Mouse (Mus musculus) left cerebral cortex, postnatal 36 days (tissue): ENCODE data around the gene Ldha. TPM values are rescaled to one million over a fixed set of nuclear protein-coding genes. Genes with fewer than 3 reads are reported as not detected.
"Not testable (repeated sequence)": the region's sequence is repeated elsewhere in the genome, so short reads cannot be mapped to it uniquely, and the experiment has no call there.

Source experiments
- DNase-seq, 2 experiments: peaks; one replicate each; pipeline ENCODE4 v3.0.0; 2021 to 2022; ENCODE audit warnings: low spot score in 2 of 2, mixed read lengths in 1 of 2
- intact Hi-C: fragments of 180-260 bp; cut with DNase I; formaldehyde crosslinking; loops from one replicate; pipeline ENCODE4 v1.15.1; 2025
- total RNA-seq, 2 experiments: library from RNA; stranded (reverse); gene quantifications; 2 replicates each; pipeline ENCODE4 v1.2.3; 2021

Gene Ldha
- total RNA-seq: 100 to 1,000 TPM; 352 to 416 TPM

GRCm38 (mm10) chr7:46840787-46841525 lies at the start of gene Ldha:
Gene Ldha, plus strand, starts transcription at chr7:46841475.
- no peak for DNase-seq
- intact Hi-C loops: no loop called here

- intact Hi-C loops: loop anchor here (10.0 kb wide), 1 partner anchor 121 kb away; the partner anchor contains the start of gene Tsg101
Measured at GRCm38 (mm10) chr7:46793871-46794270, 47.4 kb upstream of the Ldha start.

DNA sequence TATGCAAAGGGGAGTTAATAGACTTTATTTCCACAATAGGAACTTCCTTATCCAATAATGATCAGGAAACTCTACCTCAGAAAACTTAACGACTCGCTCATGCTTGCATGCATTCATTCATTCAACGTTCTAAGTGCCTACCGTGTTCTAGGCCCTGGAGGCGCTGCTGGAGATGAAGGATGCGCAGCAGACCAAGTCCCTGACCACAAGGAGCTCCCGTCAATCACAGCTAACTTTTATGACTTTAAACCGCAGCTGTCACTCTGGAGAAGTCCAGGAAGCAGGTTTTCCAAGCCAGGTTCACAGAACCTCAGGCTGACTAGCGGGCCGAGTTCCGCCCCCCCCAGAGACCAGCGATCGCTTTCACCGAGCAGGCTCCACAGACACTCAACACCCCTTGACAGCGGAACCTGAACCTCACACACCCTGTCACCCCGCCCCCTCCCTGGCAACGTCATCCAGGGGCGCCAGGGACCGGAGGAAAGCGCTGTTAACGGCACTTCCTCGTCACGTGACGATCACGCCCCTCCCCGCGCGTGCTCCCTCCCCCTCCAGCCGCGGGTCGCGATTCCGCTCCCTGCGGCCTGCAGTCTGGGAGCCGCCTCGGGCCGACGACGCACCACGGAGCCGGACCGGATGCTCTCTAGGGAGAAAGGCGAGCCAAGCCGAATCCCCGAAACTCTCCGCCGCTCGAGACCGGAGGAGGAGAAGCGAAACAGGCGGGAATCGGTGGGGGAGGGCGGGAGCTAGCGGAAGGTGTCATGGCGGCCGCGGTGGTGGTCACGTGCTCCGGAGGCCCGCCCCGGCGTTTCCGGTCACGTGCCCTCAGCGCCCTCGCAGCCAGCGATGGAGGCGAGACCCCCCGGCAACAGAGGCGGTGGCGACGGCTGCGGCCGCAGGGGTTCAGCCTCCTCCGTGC lies 45.7 kb upstream of the Ldha start, which contains the start of the genes Hps5 and Gtf2h1:
Gene Hps5, minus strand, starts transcription at position 778 of the 919 bp plus-strand sequence.
Gene Gtf2h1, plus strand, starts transcription at position 817 of the 919 bp plus-strand sequence.
- peak; percentile 95 to 96 for DNase-seq
- intact Hi-C loops: loop anchor here (5.0 to 10.0 kb wide), 2 partner anchors 52 to 119 kb away; partner anchors contain the start of gene Tsg101

More at GRCm38 (mm10) chr7:46793871-46794270, 47.4 kb upstream of the Ldha start:
- no peak for DNase-seq

DNA sequence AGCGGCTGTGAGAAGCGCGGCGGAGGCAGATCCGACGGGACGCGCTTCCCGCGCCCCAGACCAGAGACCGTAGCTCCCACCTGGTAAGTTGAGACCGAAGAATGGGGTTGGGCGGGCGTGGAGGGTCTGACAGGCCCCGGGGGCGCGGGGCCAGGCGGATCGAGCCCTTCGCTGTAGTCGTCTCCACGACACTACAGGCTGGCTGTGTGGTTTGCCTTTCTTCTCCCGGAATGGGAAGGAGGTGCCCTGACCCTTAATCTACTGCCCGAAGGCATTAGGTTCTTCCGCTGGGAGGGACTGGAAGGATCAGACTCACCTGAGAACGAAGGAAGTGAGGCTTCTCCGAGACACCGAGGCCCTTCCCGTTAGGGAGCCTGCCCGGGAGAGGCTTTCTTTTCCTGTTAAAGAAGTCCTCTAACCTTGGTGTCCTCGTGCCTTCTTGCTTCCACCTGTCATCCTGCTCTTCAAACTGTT lies 45.0 kb upstream of the Ldha start:
- intact Hi-C loops: loop anchor here (5.0 to 10.0 kb wide), 2 partner anchors 51 to 119 kb away; partner anchors contain the start of gene Tsg101
- no peak for DNase-seq

DNA sequence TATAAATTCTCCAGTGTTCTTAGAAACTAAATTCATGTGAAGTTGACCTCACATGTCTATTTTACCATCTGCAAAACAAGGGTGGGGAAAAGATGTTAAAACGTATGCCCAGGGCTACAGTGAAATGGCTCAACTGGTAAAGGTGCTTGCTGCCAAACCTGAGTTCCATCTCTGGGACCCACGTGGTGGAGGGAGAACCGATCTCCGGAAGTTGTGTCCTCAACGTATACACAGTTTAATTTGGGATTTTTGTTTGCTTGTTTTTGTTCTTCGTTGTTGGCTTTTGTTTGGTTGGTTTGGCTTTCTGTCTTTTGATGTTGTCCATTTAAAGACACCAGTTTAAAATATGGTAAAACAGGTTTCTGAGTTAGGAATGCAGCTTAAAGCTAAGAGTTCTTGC lies 44.5 kb upstream of the Ldha start:
- no peak for DNase-seq
- intact Hi-C loops: loop anchor here (5.0 to 10.0 kb wide), 2 partner anchors 51 to 118 kb away; partner anchors contain the start of gene Tsg101

- intact Hi-C loops: no loop called here
- DNase-seq: no peak
Measured at GRCm38 (mm10) chr7:46810325-46810724, 30.9 kb upstream of the Ldha start.

GRCm38 (mm10) chr7:46814012-46814411 lies 27.3 kb upstream of the Ldha start:
- no peak for DNase-seq
- intact Hi-C loops: no loop called here

GRCm38 (mm10) chr7:46820876-46821632 lies 20.2 kb upstream of the Ldha start:
- intact Hi-C loops, DNase-seq: not testable (repeated sequence)

DNA sequence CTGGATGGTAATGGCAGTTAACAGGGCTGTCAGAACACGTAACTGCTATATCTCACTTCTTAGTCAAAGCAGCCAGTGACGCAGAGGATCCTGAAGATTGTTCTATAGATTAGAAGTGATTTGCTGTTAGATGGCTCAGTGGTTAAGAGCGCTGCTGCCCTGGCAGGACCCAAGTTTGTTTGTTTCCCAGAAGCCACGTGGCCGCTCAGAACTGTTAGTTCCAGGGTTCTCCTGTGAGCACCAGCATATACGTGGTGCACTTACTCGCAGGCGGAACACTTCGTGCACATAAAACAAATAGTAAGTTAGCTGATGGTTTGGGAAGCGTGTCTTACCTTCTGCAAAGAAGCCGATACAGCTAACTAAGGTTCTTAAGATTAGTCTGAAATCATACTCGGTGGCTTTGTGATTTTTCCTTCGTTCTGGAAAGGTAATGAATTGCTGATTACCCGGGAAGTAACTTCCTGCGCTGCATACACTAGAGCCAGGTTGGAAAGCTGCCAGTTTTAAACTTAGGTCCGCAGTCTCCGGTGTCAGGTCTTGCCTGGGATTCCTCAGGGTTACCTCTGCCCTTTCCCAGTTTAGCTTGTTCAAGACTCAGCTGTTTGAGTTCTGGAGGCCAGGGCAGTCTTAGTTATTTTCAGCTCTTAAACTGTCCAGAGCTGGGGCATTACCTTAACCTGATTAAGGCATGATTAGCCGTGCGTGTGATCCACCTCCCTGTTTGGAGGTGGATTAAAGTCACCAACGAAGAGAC lies 14.1 kb upstream of the Ldha start:
- no peak for DNase-seq
- intact Hi-C loops: no loop called here

- intact Hi-C loops: no loop called here
- no peak for DNase-seq
Measured at GRCm38 (mm10) chr7:46827803-46828184, 13.5 kb upstream of the Ldha start.

GRCm38 (mm10) chr7:46829911-46830310 lies 11.4 kb upstream of the Ldha start:
- no peak for DNase-seq
- intact Hi-C loops: no loop called here

DNA sequence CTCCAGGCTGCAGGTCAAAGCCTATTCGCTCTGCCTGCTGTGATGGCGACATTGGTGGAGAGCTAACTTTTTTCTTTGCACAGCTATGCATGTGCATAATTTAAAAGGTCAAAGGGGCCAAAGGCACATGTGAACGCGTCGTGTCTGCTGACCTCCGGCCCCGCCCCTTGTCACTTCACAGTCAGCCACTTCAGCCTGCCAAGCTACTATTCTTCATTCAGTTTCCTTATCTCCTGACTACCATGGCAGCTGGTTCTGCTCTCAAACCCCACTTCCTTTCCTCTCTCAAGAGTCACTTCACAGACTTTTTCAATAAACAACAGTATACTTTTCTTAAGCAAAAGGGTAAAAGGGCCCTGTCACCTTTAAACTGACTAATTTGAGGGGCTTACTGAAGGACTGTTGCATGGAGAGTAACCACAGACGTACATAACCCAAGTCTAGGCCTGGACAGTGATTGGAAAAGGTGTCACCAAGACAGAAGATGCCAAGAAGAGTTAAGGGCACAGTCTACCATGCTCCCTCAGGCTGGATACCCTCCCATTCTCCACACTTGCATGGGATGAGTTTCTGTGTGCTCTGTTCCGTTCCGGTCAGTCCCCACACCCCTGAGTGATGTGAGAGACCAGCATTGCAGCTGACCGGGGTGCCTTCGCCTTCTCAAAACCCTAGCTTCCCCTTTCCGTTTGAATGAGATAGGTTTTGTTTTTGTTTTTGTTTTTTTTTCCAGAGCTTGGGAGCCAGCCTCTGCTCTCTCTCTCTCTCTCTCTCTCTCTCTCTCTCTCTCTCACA lies 10.3 kb upstream of the Ldha start:
- intact Hi-C loops: no loop called here
- DNase-seq: no peak

DNA sequence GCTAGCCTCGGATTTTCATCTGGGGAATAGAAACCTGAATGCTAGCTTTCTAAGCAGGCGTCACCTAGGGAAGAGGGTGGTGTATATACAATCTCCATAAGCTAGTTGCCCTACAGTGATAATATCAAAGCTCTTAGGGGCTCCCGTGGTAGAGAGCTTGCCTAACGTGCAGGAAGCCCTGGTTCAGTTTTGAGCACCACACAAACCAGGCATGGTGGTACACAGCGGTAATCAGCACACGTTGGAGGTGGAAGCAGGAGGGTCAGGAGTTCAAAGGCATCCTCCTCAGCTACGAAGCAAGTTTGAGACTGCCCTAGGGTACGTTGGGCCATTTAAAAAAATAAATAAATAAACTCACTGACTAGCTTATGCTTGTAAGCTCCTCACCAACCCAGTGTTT lies 9.6 kb upstream of the Ldha start:
- intact Hi-C loops: no loop called here
- no peak for DNase-seq

DNA sequence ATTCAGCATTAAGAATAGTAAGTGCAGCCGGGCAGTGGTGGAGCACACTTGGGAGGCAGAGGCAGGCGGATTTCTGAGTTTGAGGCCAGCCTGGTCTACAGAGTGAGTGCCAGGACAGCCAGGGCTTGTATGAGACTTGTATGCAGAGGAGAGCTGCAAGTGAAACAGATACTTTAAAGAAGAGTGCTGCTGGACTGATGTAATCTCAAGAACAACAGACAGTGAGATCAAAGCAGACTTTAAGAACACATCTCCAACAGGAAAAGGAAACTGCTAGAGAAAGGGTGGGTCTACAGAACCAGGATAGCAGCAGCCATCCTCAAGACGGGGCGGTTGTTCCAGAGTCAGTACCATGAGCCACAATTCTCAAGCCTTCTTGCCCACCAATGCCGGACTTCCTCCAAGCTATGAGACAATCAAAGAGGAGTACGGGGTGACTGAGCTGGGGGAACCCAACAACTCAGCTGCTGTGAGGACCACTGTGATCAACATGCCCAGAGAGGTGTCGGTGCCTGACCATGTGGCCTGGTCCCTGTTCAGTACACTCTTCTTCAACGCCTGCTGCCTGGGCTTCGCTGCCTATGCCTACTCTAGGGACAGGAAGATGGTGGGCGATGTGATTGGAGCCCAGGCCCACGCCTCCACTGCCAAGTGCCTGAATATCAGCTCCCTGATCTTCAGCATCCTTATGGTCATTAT lies 9.0 kb upstream of the Ldha start:
- intact Hi-C loops: not testable (repeated sequence)

GRCm38 (mm10) chr7:46833266-46833665 lies 8.0 kb upstream of the Ldha start:
- intact Hi-C loops: no loop called here
- DNase-seq: no peak

More for the DNA sequence above, 9.0 kb upstream of the Ldha start:
- DNase-seq: not testable (repeated sequence)

DNA sequence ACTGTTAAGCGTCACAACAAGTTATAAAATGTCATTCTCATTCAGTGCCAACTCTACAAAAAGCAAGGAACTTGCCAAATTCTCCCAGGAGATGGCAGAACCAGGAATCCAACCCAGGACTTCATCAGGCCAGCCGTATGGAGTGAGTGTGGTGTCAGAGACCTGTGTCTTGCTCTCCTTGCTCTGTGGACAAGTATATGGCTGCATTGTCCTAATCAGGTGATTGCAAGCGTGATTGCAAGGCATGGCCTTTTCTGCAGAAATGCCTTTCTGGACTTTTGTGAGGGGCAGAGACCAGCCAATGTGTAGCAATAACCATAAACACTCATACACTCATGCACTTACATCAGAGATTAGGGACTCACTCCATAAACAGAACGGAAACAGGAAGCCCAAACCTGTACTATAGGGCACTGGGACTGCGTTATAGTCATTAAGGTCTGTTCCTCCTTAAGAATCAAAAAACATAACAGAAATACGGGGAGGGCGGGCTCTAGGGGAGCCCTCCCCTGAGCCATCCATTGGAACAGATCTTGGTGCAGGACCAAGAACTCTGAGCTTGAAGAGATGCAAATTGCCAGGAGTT lies 7.5 kb upstream of the Ldha start:
- intact Hi-C loops: no loop called here
- no peak for DNase-seq
